In genomic region chr5:63932829-63933228, GRCm38 (mm10) we compare ENCODE assay signal across 10 mouse cellular contexts. TPM values are rescaled to one million over a fixed set of nuclear protein-coding genes. Genes with fewer than 3 reads are reported as not detected.
DNase-seq lines count a peak whose midpoint lies in the region; ATAC-seq and TF ChIP-seq lines count a peak whose summit lies in the region.
"Had no signal": no experiment of that assay in that cellular context is flagged by ENCODE, and none has a peak within 500 bp of the region (broad histone marks: within the 10 kb centered on the region; RNA-seq: fewer than 3 reads in every experiment).

No protein-coding gene starts in this region.

- no peaks in the 10 kb centered on the region for H3K27me3 ChIP-seq in heart, embryonic 15.5 days
- H3K27me3 ChIP-seq in intestine, postnatal 0 days (replicated peaks; ENCODE audit: control insufficient read depth, insufficient read depth, low read length) = no peaks in the 10 kb centered on the region
- no peaks in the 10 kb centered on the region for H3K27me3 ChIP-seq in stomach, postnatal 0 days (ENCODE audit: control insufficient read depth, insufficient read depth, low read length)

- H3K9ac ChIP-seq in heart, embryonic 15.5 days = no peak overlapping the region
- no peak overlapping the region for H3K9ac ChIP-seq in intestine, postnatal 0 days (ENCODE audit: low read depth, low read length)
- no peak overlapping the region for H3K9ac ChIP-seq in stomach, postnatal 0 days (ENCODE audit: low read length)

- no peak overlapping the region for H3K4me3 ChIP-seq in heart, embryonic 15.5 days
- no peak overlapping the region for H3K4me3 ChIP-seq in intestine, postnatal 0 days (ENCODE audit: low read depth, low read length)
- H3K4me3 ChIP-seq in stomach, postnatal 0 days (ENCODE audit: low read depth, low read length) = no peak overlapping the region

- intact Hi-C loops in heart, postnatal 25 days (cut with DNase I) = no loop called here
- intact Hi-C loops in gastrocnemius, postnatal 14 days (cut with DNase I; ENCODE audit: low total_unique reads) = no loop called here

- TF ChIP-seq EP300 in stomach, postnatal 0 days (optimal IDR thresholded peaks at IDR 0.05) = no peak

- no peaks in the 10 kb centered on the region; the same call in 1 of the 2 replicates for H3K9me3 ChIP-seq in heart, embryonic 15.5 days (replicated peaks)
- H3K9me3 ChIP-seq in intestine, postnatal 0 days (ENCODE audit: control insufficient read depth) = no peaks in the 10 kb centered on the region
- H3K9me3 ChIP-seq in stomach, postnatal 0 days (ENCODE audit: control insufficient read depth, low read length) = no peaks in the 10 kb centered on the region

- no peak overlapping the region for H3K4me2 ChIP-seq in heart, embryonic 15.5 days
- peak overlapping the region; percentile 18; the same call in 1 of the 2 replicates for H3K4me2 ChIP-seq in intestine, postnatal 0 days (replicated peaks; ENCODE audit: low read depth)
- peak overlapping the region; percentile 4; the same call in 1 of the 2 replicates for H3K4me2 ChIP-seq in stomach, postnatal 0 days (replicated peaks; ENCODE audit: low read depth)

- no peaks in the 10 kb centered on the region for H3K36me3 ChIP-seq in heart, embryonic 15.5 days
- peaks cover 22% of the 10 kb centered on the region for H3K36me3 ChIP-seq in intestine, postnatal 0 days (ENCODE audit: control insufficient read depth, insufficient read depth)
- H3K36me3 ChIP-seq in stomach, postnatal 0 days (ENCODE audit: control insufficient read depth, insufficient read depth, low read length) = peaks cover 2% of the 10 kb centered on the region; the same call in 1 of the 2 replicates

- TF ChIP-seq CTCF in intestine, postnatal 0 days (IDR thresholded peaks at IDR 0.05; ENCODE audit: low read depth) = peak; percentile 21; the same call in 1 of the 2 replicates
- 0 out of 2 replicates have a peak, but pooled peaks have one; percentile 23 for TF ChIP-seq CTCF in stomach, postnatal 0 days (IDR thresholded peaks at IDR 0.05; ENCODE audit: low read depth)

- no peak for ATAC-seq in heart, embryonic 15.5 days (replicated peaks; ENCODE audit: insufficient number of reproducible peaks, insufficient read depth, low FRiP score, low read depth)
- peak; percentile 46 for ATAC-seq in intestine, postnatal 0 days
- peak; percentile 79 for ATAC-seq in stomach, postnatal 0 days (ENCODE audit: low FRiP score, low TSS enrichment)

- WGBS in heart, embryonic 15.5 days = 39% methylated on average over 10 of the region's 10 CpGs
- WGBS in intestine, postnatal 0 days = 37% methylated on average over 10 of the region's 10 CpGs
- 52% methylated on average over 10 of the region's 10 CpGs for WGBS in stomach, postnatal 0 days

- H3K27ac ChIP-seq in heart, embryonic 15.5 days = peak overlapping the region; percentile 9; the same call in 1 of the 2 replicates
- H3K27ac ChIP-seq in intestine, postnatal 0 days (ENCODE audit: low read depth, low read length) = no peak overlapping the region
- H3K27ac ChIP-seq in stomach, postnatal 0 days (replicated peaks) = peak overlapping the region; percentile 69; the same call in 1 of the 2 replicates

- H3K4me1 ChIP-seq in heart, embryonic 15.5 days (replicated peaks) = peaks cover 7% of the 10 kb centered on the region
- H3K4me1 ChIP-seq in intestine, postnatal 0 days (replicated peaks; ENCODE audit: control insufficient read depth, insufficient read depth, low read length) = no peaks in the 10 kb centered on the region
- no peaks in the 10 kb centered on the region for H3K4me1 ChIP-seq in stomach, postnatal 0 days (replicated peaks; ENCODE audit: control insufficient read depth, insufficient read depth)

- DNase-seq in heart, postnatal 25 days (ENCODE audit: low spot score) = no peak
- DNase-seq in urinary bladder, postnatal 14 days (ENCODE audit: low spot score) = peak; percentile 64
- DNase-seq in urinary bladder, postnatal 4 days (ENCODE audit: low spot score in 2 of 2) = no peak
- DNase-seq in stomach, postnatal 0 days (ENCODE audit: low spot score) = peak; percentile 78
- no peak for DNase-seq in gastrocnemius, postnatal 14 days
- no peak for DNase-seq in adrenal gland, adult 8-10 months
- DNase-seq: cerebellum, postnatal 14 days; thymus, adult 2 months had no signal

RNA-seq across cellular contexts. Expression of gene Rell1, which starts 35.9 kb away (rescaled TPM):
- polyA plus RNA-seq in heart, embryonic 15.5 days (2015; fragmentation: Nextera tagmentation; extraction: Ambion mirVana) = 8.7 and 10.8 TPM in 2 replicates
- total RNA-seq in heart, postnatal 25 days (2021) = 10 to 100 TPM in 1 of 2 experiments, 1 to 10 TPM in 1; 8.7 to 11.7 TPM
- polyA plus RNA-seq in intestine, postnatal 0 days (2015; fragmentation: Nextera tagmentation; extraction: Ambion mirVana) = 11.2 and 11.5 TPM in 2 replicates
- polyA plus RNA-seq in stomach, postnatal 0 days (2015; fragmentation: Nextera tagmentation; extraction: Ambion mirVana) = 16.6 and 17.4 TPM in 2 replicates
- total RNA-seq in gastrocnemius, postnatal 14 days (2021) = 10 to 100 TPM; 12.4 to 13.0 TPM
- total RNA-seq in adrenal gland, adult 8-10 months (2022) = 100 to 1,000 TPM in 1 of 4 experiments, 10 to 100 TPM in 3; 49.3 to 101 (median 71.5) TPM

Comparison
In these comparisons a context has a peak if more than half of its experiments do, and no peak if none do; other contexts are left out.
1. DNase-seq: peak in urinary bladder, postnatal 14 days (single experiment) and stomach, postnatal 0 days (single experiment); none in heart, postnatal 25 days (single experiment), urinary bladder, postnatal 4 days (0 of 2), gastrocnemius, postnatal 14 days (single experiment) and adrenal gland, adult 8-10 months (single experiment).